Mouse (Mus musculus): ENCODE data around the gene Grtp1.

DNA sequence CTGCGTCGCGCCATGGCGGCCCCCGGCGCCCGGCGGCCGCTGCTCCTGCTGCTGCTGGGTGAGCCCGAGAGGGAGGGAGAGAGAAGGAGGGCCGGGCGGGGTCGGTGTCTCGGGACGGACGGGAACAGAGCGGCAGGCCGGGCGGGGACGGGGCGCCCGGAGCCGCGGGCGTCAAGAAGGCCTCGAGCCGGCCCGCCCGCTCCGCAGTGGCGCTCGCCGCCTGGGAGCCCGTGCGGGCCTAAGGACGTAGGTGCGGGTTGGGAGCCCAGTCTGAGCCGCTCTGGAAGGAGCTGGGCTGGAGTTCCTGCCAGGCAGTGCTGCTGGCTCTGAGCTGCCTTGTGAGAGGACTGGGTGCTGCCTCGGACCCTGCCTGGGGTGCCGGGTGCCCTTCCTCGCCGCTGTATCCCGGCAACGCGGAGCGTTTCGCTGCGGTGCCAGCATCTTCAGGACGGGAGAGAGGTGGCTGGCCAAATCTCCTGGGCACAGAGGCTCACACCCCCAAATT is 41.0 kb downstream of the Grtp1 start:
- TF ChIP-seq CTCF (conservative IDR thresholded peaks at IDR 0.05; ENCODE audit: low read length) (no peak), NANOG (IDR thresholded peaks at IDR 0.05; ENCODE audit: borderline replicate concordance, low read length) (no peak)

Measured in E14TG2a.4 (cell line).